Mouse (Mus musculus) G1E (cell line): ENCODE measurements at regions not wholly inside any gene's neighbourhood (a gene's known extent, or its start where the extent isn't known, plus 50 kb on each side); places are given as distances from the start of the nearest gene placed in this dataset.

Experiments
- GATA1 ChIP-seq: IDR thresholded peaks from 2 replicates; pipeline ENCODE4 v1.6.1; 2012; ENCODE audit warnings: borderline replicate concordance, low read length, inconsistent platforms, mixed read lengths
- POLR2AphosphoS5 ChIP-seq: IDR thresholded peaks from 2 replicates; pipeline ENCODE4 v1.6.1; 2012; ENCODE audit warnings: low read depth, low read length, inconsistent platforms; ENCODE audit not compliant: insufficient replicate concordance

GRCm38 (mm10) chr6:78245010-78245409 lies 125.4 kb upstream of the Reg3b start:
- TF ChIP-seq POLR2AphosphoS5 (no peak), GATA1 (no peak)
